Mouse (Mus musculus): Measurements from ENCODE around the gene Dusp5.
A peak's percentile ranks its signal among the peaks of the same experiment; 100 is the strongest.

The Dusp5 gene

GRCm38 (mm10) chr19:53543602-53544001, 14.7 kb downstream of the Dusp5 start:
- DNase-seq (ENCODE audit: low spot score in 2 of 2), result no peak

- no peak for DNase-seq (ENCODE audit: low spot score in 2 of 2)
These were observed 16.1 kb downstream of the Dusp5 start for GRCm38 (mm10) chr19:53544923-53545561.

GRCm38 (mm10) chr19:53547597-53547996, 18.7 kb downstream of the Dusp5 start:
- DNase-seq (ENCODE audit: low spot score in 2 of 2), result no peak

- DNase-seq (ENCODE audit: low spot score in 2 of 2), result peak in 1 of 2 experiments; percentile 41
These were observed 22.1 kb downstream of the Dusp5 start for GRCm38 (mm10) chr19:53550972-53551371.

- no peak for DNase-seq (ENCODE audit: low spot score in 2 of 2)
These were observed 23.4 kb downstream of the Dusp5 start for GRCm38 (mm10) chr19:53552216-53552786.

GRCm38 (mm10) chr19:53552795-53553194, 23.9 kb downstream of the Dusp5 start:
- no peak for DNase-seq (ENCODE audit: low spot score in 2 of 2)

GRCm38 (mm10) chr19:53554402-53554801, 25.5 kb downstream of the Dusp5 start:
- no peak for DNase-seq (ENCODE audit: low spot score in 2 of 2)

GRCm38 (mm10) chr19:53554981-53555616, 26.2 kb downstream of the Dusp5 start:
- no peak for DNase-seq (ENCODE audit: low spot score in 2 of 2)

GRCm38 (mm10) chr19:53556841-53557240, 27.9 kb downstream of the Dusp5 start:
- no peak for DNase-seq (ENCODE audit: low spot score in 2 of 2)

- DNase-seq (ENCODE audit: low spot score in 2 of 2), result no peak
These were observed 28.5 kb downstream of the Dusp5 start for GRCm38 (mm10) chr19:53557267-53557936.

- DNase-seq (ENCODE audit: low spot score in 2 of 2), result no peak
These were observed 31.5 kb downstream of the Dusp5 start for GRCm38 (mm10) chr19:53560436-53560835.

GRCm38 (mm10) chr19:53564174-53564573, 35.3 kb downstream of the Dusp5 start:
- DNase-seq (ENCODE audit: low spot score in 2 of 2), result no peak

GRCm38 (mm10) chr19:53565565-53566277, 36.8 kb downstream of the Dusp5 start:
- DNase-seq (ENCODE audit: low spot score in 2 of 2), result no peak

GRCm38 (mm10) chr19:53567864-53568263, 39.0 kb downstream of the Dusp5 start:
- DNase-seq (ENCODE audit: low spot score in 2 of 2), result no peak

- DNase-seq (ENCODE audit: low spot score in 2 of 2), result no peak
These were observed 39.6 kb downstream of the Dusp5 start for GRCm38 (mm10) chr19:53568553-53568952.

- no peak for DNase-seq (ENCODE audit: low spot score in 2 of 2)
These were observed 42.1 kb downstream of the Dusp5 start for GRCm38 (mm10) chr19:53571056-53571455.

- no peak for DNase-seq (ENCODE audit: low spot score in 2 of 2)
These were observed 42.9 kb downstream of the Dusp5 start for GRCm38 (mm10) chr19:53571501-53572428.

- DNase-seq (ENCODE audit: low spot score in 2 of 2), result no peak
These were observed 43.7 kb downstream of the Dusp5 start for GRCm38 (mm10) chr19:53572607-53573006.

- no peak for DNase-seq (ENCODE audit: low spot score in 2 of 2)
These were observed 44.2 kb downstream of the Dusp5 start for GRCm38 (mm10) chr19:53573151-53573550.

GRCm38 (mm10) chr19:53574131-53574530, 45.2 kb downstream of the Dusp5 start:
- DNase-seq (ENCODE audit: low spot score in 2 of 2), result no peak

GRCm38 (mm10) chr19:53574546-53574945, 45.6 kb downstream of the Dusp5 start:
- no peak for DNase-seq (ENCODE audit: low spot score in 2 of 2)
